Mouse (Mus musculus): ENCODE measurements at regions not wholly inside any gene's neighbourhood (a gene's known extent, or its start where the extent isn't known, plus 50 kb on each side); places are given as distances from the start of the nearest gene placed in this dataset.
A peak's percentile ranks its signal among the peaks of the same experiment; 100 is the strongest.
"Not testable (repeated sequence)": the region's sequence is repeated elsewhere in the genome, so short reads cannot be mapped to it uniquely, and the experiment has no call there.

DNA sequence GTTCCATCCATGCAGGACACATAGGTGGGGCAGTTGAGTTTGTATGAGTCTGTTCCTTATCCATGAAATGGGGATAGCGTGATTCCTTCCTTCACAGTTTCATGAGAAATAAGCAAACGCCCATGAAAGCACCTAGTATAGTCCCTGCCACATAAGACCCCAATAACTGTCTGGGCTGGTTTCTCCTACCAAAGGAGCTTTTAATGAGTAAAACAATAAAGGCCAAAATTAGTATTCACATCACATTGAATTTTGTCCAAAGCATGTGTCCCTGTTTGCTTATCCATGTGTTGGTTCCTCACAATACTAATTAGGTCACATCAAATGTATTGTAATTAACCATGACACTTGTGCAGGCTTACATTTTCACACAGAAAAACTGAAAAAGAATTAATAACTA is 221.3 kb downstream of the Prdm13 start:
- no peak for DNase-seq
- intact Hi-C loops (cut with DNase I), result no loop called here

DNA sequence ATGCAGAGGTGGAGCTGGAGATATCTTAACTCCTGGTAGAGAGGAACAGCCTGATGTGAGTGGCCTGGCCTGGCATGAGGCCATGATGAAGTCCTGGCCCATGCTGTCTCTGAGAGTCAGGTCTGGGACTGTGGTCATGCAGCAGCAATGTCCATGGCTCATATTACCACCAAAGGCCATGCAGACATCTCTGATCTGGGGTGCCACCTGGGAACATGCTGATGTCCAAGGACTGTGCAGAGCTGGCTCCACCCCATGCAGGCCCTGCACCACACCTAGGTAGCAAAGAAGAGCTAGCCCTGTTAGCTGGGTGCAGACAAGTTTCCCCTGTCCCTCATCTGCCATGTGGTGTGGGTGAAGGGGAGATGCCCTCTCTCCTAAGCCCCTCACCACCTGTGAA is 244.5 kb downstream of the Prdm13 start:
- no peak for DNase-seq
- intact Hi-C loops (cut with DNase I), result no loop called here

GRCm38 (mm10) chr4:21436710-21437109 is 249.1 kb downstream of the Prdm13 start:
- intact Hi-C loops (cut with DNase I), result no loop called here
- no peak for DNase-seq

- intact Hi-C loops (cut with DNase I), result no loop called here
- no peak for DNase-seq
Observed at GRCm38 (mm10) chr4:21407850-21408249, 277.9 kb downstream of the Prdm13 start.

DNA sequence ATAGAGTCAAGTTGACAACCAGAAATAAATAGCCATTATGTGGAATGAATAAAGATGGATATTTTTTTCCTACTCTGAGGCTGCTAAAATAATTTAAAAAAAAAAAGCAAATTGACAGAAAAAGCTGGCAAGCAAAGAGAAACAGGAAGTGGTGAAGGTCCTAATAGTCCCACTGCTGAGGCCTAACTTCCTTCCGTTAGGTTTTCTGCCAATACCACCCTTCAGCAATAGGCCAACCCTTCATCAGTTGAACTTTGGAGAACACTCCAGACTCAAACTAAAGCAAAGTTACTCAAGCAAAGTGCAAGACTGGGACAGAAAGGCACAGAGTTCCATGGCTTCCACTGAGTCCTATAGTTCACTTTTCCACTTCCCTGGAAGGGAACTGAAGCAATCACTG is 316.4 kb downstream of the Prdm13 start:
- no peak for DNase-seq
- intact Hi-C loops (cut with DNase I), result loop anchor here (5.0 kb wide), 2 partner anchors 1247 to 1347 kb away; no protein-coding TSS in a partner anchor

- peak; percentile 9 to 33 for DNase-seq
- intact Hi-C loops (cut with DNase I), result loop anchor here (5.0 kb wide), 2 partner anchors 1246 to 1346 kb away; no protein-coding TSS in a partner anchor
Observed at GRCm38 (mm10) chr4:21368234-21369021, 317.3 kb downstream of the Prdm13 start.

DNA sequence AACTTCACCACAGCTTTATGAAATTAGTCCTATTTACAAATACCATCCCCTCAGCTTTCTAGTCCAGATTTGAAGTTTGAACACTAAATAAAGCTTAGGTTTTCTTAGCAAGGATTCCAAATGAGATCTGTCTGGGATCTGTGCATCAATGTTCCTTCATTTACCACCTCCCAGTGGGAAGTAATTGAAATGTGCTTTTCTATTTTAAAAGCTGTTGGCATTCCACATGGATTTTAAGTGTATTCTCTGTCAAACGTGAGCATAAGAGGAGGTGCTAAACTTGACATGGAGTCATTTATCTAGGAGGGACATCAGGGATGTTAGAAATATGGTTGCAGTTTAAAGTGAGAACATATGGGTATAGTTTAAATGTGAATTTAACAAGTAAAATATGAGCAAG is 364.0 kb downstream of the Prdm13 start:
- intact Hi-C loops (cut with DNase I), result no loop called here
- no peak for DNase-seq

GRCm38 (mm10) chr4:21309239-21309638 is 376.5 kb downstream of the Prdm13 start:
- DNase-seq; intact Hi-C loops (cut with DNase I): not testable (repeated sequence)

DNA sequence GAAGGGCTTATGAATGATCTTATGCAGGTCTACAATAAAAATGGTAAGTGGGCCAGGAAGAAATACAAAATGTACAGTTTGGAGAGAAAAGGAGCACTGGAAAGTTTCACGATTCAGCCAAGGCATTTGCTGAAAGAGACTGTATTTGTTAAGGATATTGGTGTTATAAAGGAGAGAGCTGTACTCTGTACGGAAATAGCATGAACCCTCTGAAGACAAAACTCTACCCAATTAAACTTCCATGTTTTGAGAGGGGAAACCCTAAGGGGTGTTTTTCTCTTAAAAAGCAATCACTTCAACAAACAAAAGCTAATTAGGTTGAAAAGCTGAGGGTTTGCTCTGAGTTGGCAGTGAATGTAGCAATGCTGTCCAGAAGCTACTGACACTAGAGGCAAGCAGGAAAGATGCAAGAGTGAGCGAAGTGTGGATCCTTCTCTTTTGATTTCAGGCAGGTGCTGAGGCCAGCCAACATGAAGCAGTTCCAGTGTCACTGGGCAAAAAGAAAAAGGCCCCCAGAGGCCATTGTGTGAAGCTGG is 378.2 kb downstream of the Prdm13 start:
- no peak for DNase-seq
- intact Hi-C loops (cut with DNase I), result no loop called here

DNA sequence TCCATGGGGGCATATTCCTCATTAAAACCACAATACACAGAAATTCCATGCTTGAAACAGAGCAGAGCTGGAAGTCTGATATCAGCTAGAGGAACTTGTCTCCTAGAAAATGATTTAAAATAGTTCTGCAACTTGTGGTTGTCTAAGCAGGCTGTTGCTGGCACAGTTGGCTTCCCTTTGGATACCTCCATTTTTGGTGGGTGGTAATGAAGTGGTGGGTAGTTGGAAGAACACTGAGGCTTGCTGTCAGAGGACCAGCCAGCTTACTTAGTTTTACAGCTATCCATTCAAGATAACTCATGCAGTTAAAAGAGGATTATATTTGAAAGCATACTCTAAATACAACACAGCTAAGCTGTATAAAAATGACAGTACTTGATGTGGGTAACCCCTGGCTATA is 385.6 kb downstream of the Prdm13 start:
- no peak for DNase-seq
- intact Hi-C loops (cut with DNase I), result no loop called here

GRCm38 (mm10) chr4:21267302-21267701 is 418.5 kb downstream of the Prdm13 start:
- DNase-seq, result no peak
- intact Hi-C loops (cut with DNase I), result no loop called here

GRCm38 (mm10) chr4:21266886-21267285 is 418.9 kb downstream of the Prdm13 start:
- intact Hi-C loops (cut with DNase I), result no loop called here
- DNase-seq, result no peak

- DNase-seq, result no peak
- intact Hi-C loops (cut with DNase I), result no loop called here
Observed at GRCm38 (mm10) chr4:21250396-21250795, 435.4 kb downstream of the Prdm13 start.

DNA sequence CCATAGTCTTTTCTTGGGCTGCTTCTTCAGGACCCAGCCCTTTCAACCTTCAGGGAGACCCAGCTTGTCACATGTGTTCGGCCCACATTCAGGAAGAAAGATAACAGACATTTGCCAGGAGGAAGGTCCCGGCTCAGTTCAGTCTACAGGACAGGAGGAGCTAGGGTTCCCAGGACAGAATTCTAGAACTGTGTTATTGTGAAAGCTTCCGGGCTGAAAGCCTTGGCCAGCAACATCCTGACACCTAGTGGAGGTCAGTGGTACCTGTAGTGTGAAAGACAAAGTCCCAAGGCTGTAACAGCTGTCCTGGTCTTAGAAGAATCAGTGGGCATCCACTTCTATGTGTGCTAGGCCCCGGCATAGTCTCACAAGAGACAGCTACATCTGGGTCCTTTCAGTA is 463.1 kb downstream of the Prdm13 start:
- intact Hi-C loops (cut with DNase I), result loop anchor here (5.0 kb wide), 2 partner anchors 1110 to 1200 kb away; no protein-coding TSS in a partner anchor

DNA sequence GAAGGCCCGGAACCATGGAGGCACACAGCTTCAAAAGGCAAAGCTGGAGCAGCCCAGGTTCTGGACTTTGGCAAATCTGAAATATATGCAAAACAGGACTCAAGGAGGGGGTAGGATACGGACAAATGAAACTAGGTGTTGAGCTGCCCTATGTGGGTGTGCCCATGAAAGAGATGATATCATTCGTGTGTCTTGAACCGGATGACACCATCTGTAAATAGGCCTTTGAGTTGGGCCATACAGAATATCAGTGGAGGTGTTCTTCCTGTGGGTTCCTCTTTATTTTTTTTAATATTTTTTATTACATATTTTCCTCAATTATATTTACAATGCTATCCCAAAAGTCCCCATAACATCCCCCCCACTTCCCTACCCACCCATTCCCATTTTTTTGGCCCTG is 478.1 kb downstream of the Prdm13 start:
- DNase-seq, result no peak
- intact Hi-C loops (cut with DNase I), result no loop called here

More for the DNA sequence above, 463.1 kb downstream of the Prdm13 start:
- DNase-seq, result peak; percentile 28 to 55

GRCm38 (mm10) chr4:21195620-21196019 is 490.1 kb downstream of the Prdm13 start:
- intact Hi-C loops (cut with DNase I), result no loop called here
- DNase-seq, result no peak

GRCm38 (mm10) chr4:21173789-21174188 is 512.0 kb downstream of the Prdm13 start:
- intact Hi-C loops (cut with DNase I), result no loop called here
- no peak for DNase-seq

DNA sequence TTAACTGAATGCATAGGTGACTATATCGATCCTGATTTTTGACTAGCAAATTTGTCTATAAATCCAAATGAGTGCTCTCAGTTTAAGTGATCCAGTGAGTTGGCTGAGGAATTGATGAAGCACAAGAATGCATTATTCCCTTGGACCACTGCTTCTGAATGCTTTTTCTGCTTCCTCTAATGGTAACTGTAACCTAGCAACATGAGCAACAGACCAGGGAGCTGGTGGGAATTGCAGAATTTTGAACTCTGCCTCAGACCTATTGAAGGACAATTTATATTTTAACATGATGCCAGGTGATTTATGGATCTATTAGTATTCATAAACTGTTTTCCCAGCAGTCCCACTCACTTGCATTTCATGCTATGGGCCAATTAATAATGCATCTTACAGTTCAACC is 512.7 kb downstream of the Prdm13 start:
- intact Hi-C loops (cut with DNase I), result no loop called here
- no peak for DNase-seq

DNA sequence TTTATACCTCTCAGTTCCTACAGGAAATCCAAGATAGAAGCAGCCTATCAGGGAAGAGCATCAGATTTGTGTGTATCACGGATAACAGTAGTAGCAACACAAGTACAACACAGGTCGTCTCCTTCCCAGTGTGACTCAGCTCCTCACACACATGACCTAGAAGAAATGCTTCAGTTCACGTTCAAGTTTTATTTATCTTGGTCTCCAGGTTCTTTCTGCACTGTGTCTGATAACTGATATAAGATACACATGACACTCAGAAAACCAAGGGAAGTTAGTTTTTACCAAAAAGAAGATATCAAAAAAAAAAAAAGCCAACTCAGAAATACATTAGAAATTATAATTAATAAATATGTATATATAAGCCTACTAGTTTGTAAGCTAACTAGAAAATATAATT is 515.0 kb downstream of the Prdm13 start:
- intact Hi-C loops (cut with DNase I), result no loop called here
- no peak for DNase-seq

GRCm38 (mm10) chr4:21162124-21162523 is 523.6 kb downstream of the Prdm13 start:
- intact Hi-C loops (cut with DNase I), result no loop called here

GRCm38 (mm10) chr4:21125892-21126291 is 559.9 kb downstream of the Prdm13 start:
- no peak for DNase-seq
- intact Hi-C loops (cut with DNase I), result no loop called here

More at GRCm38 (mm10) chr4:21162124-21162523, 523.6 kb downstream of the Prdm13 start:
- DNase-seq, result no peak

DNA sequence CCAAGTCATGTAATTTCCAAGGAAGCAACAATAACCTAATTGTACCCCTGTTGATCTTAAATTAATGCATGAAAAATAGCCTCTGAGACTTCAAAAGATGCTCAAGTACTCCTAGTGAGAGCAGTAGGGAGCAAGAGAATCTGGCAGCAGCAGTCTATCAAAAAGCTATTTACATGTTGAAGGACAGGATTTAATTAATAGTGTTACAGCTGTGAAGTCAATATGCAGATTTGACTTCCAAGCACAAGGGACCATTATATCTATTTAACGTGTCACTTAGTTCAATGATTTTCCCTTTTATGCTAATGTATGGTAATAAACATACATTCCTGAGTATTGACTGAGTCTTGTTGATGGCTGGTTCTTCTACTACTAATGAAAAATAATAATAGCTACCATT is 590.0 kb downstream of the Prdm13 start:
- DNase-seq, result no peak
- intact Hi-C loops (cut with DNase I), result no loop called here

Data from heart, postnatal 10 days (tissue).